Mouse (Mus musculus) left cerebral cortex, adult 18-20 months (tissue): Measurements from ENCODE around the gene Tacstd2. TPM values are rescaled to one million over a fixed set of nuclear protein-coding genes. Genes with fewer than 3 reads are reported as not detected.
"Not testable (repeated sequence)": the region's sequence is repeated elsewhere in the genome, so short reads cannot be mapped to it uniquely, and the experiment has no call there.

Experiments used
- DNase-seq, 2 experiments: peaks; one replicate each; pipeline ENCODE4 v3.0.0; 2021 to 2022; ENCODE audit warnings: low spot score in 2 of 2, mixed read lengths in 1 of 2
- long read RNA-seq, 2 experiments: library from polyadenylated mRNA; stranded (forward); transcript quantifications; one replicate each; pipeline ENCODE4 v2.0.0; 2021
- total RNA-seq, 2 experiments: library from RNA; stranded (reverse); gene quantifications; 2 replicates each; pipeline ENCODE4 v1.2.3; 2021

Tacstd2 gene
- total RNA-seq = under 1 TPM in 1 of 2 experiments, not detected in 1; 0.21 TPM
- long read RNA-seq, experiment 1 = 0 reads
- long read RNA-seq, experiment 2 = 0 reads

DNA sequence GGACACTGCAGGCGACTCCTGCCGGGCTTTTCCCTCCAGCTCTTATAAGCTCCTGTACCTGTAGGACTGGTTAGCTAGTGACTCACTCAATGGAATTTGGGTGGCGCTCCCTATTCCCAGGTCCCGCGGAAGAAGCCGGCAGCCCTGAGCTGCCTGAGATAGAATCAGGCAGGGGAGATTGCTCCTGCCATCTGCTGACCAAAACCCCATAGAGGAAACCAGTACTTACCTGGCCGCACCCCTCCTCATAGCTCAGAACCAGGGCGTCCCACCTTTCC, at the start of gene Tacstd2:
TSS of gene Tacstd2 (minus strand) at position 20 of the 278 bp plus-strand sequence.
- DNase-seq = no peak

DNA sequence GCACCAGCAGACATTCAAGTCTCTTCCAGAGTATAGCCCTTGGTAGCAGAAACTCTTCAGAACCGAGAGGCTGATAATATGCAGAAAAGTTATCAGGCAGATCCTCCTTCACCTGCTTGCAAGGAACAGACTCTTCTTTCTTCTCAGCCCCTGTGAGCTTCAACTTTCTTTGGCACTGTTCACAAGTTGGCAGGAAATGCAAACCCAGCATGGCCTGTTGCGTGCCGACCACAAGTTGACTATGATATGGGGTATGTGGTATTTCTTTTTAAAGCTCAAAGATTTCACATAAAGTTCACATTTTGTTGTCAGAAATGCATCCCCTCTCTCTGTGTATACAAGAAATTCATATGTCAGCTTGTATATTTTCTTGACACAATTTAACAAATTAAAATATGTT, 30.7 kb upstream of the Tacstd2 start:
- no peak for DNase-seq

DNA sequence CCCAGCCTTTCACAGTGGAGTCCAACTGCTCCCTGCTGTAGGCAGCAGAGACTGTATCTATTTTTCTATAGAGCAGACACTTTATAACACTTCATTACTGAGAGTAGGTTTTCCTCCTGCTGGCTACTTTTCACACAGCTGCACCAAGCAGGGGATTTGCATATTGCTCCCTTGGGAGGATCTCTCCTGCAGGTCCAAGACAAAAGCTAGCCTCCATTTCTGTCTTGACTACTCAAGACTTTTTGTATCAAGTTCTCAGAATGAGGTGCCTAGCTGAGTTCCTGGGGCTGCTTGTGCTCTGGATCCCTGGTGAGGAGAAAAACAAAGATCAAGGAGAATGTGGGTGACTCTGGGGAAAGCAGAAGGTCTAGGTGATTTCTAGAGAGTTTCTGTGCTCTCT, 19.8 kb upstream of the Tacstd2 start:
- no peak for DNase-seq

DNA sequence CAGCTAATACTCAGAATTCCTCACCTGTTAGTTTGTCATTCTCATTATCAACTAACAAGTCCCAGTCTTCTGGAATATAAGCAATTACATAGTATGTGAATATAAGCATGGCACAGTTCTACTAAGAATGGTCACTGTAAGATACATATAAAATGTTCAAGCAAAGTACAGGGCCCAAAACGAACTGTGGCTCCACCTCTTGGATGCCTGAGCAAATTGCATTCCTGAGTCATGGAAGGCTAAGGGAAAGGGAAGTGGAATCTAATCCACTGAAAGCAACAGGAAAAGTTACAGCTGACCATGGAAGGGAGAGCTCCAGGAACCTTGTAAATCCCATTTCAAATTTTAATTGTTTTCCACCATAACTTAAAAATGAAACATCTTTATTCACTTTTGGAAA, 14.0 kb upstream of the Tacstd2 start:
- DNase-seq = no peak

DNA sequence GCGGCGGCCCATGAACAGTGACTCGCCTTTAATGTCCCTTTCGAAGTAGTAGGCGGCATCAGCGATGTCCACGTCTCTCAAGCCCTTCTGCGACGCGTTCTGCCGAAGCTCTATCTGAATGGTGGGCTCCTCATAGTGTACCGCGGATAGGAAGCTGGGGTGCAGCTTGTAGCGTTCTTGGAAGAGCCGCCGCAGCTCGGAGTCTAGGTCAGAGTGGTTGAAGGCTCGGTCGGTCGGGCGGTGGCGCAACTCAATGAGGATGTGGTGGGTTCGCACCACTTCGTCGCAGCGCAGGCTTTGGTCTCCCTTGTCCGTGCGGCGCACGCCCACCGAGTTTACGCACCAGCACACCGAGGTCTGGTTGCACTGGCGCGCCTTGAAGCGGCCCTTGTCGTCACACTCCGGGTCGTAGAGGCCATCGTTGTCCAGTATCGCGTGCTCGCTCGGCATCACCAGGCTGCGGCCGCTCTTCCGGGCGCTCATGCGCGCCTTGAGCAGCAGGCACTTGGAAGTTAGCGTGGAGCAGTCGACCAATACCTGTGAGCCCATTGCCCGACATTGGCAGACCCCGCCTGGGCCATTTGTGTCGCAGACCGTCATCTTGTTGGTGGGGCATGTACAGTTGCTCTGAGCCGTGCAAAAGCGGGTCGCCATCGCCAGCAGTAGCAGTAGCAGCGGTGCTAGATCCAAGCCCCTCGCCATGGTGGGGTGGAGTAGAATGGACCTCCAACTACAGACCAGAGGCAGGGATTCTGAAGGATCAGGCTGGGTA, 405 bp downstream of the Tacstd2 start:
- DNase-seq = peak in 1 of 2 experiments; percentile 8

DNA sequence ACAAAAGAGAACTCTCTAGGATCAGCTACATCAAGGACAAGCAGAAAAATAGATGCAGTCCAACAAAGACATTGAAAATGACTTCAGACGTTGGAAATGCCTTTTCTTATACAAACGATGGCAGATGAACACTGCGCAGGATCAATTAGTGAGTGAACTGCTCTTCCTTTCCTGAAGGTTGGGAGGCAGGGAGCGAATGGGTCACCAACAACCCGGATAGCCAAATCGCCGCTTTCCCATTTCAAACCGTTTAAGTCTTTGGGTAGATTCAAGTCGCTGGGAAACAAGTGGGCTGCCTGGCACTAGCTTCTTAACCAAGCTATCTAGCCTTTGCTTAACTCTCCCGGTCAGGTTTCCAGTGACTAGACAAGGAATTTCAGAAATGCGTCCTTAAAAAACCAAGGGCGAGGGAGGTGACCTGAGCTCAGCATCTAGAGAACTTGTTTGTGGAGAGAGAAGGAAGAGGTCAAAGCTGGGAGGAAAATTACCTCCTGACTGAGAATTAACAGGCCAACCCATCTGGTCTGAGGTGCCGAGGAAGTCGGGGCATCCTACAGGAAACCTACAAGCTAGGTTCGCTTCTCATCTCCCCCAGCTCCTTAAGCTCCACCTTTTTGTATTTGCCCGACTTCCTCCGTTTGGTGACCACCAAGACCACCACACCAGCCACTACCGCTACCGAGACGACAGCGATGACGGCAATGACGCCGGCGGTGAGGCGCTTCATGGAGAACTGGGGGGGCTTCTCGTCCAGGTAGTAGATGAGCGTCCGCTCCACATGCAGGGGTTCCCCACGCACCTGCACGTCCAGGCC, 1.2 kb downstream of the Tacstd2 start:
- no peak for DNase-seq

- peak in 1 of 2 experiments; percentile 36 for DNase-seq
Observed at GRCm38 (mm10) chr6:67532665-67533440, 2.7 kb downstream of the Tacstd2 start.

- DNase-seq = no peak
Observed at GRCm38 (mm10) chr6:67531822-67532162, 3.8 kb downstream of the Tacstd2 start.

DNA sequence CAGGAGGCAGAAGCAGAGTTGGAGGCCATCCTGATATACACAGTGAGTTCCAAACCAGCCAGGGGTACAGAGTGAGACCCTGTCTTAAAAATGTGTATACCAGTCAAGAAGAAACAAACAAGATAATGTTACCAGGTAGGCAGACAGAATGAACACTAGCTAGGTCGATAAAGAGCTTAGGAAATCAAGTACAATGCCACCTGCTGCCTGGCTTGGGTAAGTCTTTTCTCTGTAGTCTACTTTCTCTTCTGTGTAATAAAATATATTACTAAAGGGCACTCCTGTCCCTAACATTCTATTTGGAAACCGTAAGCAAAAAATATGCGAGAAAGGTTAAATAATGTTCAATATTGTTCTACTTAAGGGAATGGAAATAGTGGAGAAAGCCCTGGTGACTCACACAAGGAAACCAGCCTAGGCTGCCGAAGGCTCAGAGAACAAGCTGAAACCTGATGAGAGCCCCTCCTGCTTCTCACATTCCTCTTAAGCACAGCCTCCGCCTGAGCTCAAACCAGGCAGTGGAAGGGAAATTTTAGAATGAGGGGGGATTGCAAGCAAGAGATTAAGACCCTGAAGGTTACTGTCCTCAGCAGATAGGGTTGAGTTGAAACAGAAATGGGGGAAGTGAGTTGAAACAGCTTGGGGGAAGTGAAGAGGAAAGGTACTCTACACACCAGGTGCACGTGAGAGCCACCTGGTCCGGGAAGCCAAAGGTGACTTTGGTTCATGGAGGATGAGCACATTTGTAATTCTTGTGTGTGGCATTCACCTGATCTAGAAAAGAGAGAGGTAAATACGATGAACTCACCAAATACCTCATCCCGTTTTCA, 4.4 kb downstream of the Tacstd2 start:
- no peak for DNase-seq

DNA sequence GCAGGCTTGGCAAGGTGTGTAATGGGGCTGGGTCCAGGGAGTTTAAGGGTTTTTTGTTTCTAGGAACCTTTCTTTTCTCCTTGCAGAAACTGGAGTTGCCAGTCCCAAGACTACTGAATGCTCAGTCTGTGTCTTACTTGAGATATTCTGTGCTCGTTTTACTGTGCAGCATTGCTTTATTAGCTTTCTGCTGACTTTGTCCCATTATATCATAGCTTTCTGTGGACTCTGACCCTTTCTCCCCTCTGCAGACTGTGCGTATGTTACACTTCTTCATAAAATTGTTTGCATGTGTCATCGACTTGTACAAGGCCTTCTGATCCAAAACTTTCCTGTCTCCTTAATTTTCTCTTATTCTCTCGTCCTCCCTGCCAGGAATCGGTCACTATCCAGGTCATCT, 9.2 kb downstream of the Tacstd2 start:
- DNase-seq = no peak

DNA sequence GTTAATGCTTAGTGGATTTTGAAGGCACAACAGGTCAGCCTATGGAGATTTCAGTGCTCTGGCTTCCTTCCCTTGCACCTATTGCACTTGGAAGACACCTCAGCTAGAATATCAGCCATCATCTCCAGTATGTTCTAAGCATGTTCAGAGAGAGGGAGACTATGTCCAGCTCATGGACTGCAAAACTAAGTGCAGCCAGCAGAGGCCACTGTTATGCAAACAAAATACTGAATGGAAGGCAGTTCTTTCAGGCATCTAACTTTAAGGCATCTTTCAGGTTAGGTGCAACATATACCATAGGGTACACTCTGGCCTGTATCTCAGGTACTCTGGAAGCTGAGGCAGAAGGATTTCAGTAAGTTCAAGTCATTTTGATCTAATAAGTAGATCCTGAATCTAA, 24.8 kb downstream of the Tacstd2 start:
- peak; percentile 38 to 44 for DNase-seq

DNA sequence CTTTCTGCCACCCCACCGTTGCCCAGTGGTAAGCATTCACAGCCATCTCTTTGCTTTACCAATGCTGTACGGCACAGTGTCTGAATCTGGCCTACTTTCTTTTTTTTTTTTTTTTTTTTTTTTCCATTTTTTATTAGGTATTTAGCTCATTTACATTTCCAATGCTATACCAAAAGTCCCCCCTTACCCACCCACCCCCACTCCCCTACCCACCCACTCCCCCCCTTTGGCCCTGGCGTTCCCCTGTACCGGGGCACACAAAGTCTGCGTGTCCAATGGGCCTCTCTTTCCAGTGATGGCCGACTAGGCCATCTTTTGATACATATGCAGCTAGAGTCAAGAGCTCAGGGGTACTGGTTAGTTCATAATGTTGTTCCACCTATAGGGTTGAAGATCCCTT, 33.7 kb downstream of the Tacstd2 start:
- not testable (repeated sequence) for DNase-seq

GRCm38 (mm10) chr6:67491755-67492154, 43.8 kb downstream of the Tacstd2 start, which contains the start of gene Il23r:
Gene Il23r (minus strand): TSS chr6:67491855.
- DNase-seq = no peak

Other genes starting within 250 kb of the Tacstd2 start
- gene Il12rb2, start 159.6 kb downstream of the Tacstd2 start, total RNA-seq = not detected
- gene Il23r, start 43.9 kb downstream of the Tacstd2 start, total RNA-seq = not detected